Mouse (Mus musculus): ENCODE data around the gene Grk1. TPM values are rescaled to one million over a fixed set of nuclear protein-coding genes. Genes with fewer than 3 reads are reported as not detected.

The Grk1 gene
- not detected in 2 replicates for polyA plus RNA-seq (2015; fragmentation: Nextera tagmentation; extraction: Ambion mirVana)

DNA sequence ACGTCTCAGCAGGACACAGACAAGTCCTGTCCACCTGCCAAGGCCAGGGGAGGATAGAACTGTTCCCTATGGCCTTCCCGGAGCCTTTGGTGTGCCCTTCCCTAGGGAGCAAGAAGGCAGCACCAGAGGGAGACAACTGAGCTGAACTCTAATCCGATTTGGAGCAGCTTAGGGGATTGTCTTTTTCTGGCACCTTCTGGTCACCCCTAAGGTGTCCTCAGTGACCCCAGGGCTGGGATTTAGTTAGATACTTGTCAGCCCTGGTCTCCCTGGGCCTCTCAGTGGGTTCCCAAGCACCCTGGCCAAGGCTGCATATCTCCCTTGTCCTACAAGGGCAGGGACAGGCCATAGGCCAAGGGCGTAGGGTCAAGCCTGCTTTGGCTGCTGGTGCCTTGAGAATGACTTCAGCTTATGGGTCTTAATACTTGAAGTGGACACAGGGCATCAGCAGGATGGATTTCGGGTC, at the start of gene Grk1:
Gene Grk1 (plus strand): TSS at position 416 of the 466 bp plus-strand sequence.
- 81% methylated on average over 5 of the region's 5 CpGs for WGBS
- Histone ChIP-seq H3K27ac (ENCODE audit: low read length) (no peak within 1 kb of the TSS), H3K4me2 (ENCODE audit: low read length) (no peak within 1 kb of the TSS), H3K9me3 (replicated peaks; ENCODE audit: control insufficient read depth, low read length, poor library complexity, severe bottlenecking) (no peaks in the 10 kb centered on the region), H3K4me1 (ENCODE audit: control insufficient read depth, insufficient read depth, low read length) (no peaks in the 10 kb centered on the region), H3K9ac (ENCODE audit: low read depth, low read length) (no peak within 1 kb of the TSS), H3K27me3 (ENCODE audit: control insufficient read depth, insufficient read depth, low read depth, low read length) (no peaks in the 10 kb centered on the region), H3K36me3 (ENCODE audit: control insufficient read depth, insufficient read depth, low read length) (no peaks in the 10 kb centered on the region), H3K4me3 (ENCODE audit: low read depth, low read length) (no peak within 1 kb of the TSS)
- no peak for ATAC-seq

DNA sequence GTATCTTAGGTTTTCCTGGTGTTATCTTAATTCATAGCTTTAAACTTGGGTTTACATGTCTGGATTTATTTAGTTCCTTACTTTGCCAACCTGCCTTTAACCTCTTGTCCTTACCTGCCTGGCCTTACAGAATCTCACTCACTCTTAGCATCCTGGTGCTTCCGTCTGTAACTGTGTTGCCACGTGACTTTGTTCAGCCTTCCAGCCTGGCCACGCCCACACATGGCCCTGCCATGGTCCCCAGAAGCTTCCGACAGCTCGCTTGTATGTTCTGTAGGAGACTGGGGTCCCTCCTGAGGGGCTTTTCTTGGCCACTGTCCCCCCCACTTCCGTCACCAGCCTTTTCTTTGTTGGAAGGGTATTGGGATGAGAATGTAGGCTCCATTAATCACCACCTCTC, 48.7 kb upstream of the Grk1 start:
- H3K4me2 ChIP-seq (ENCODE audit: low read length) = no peak overlapping the region
- no peaks in the 10 kb centered on the region for H3K9me3 ChIP-seq (replicated peaks; ENCODE audit: control insufficient read depth, low read length, poor library complexity, severe bottlenecking)
- H3K36me3 ChIP-seq (ENCODE audit: control insufficient read depth, insufficient read depth, low read length) = peaks cover 37% of the 10 kb centered on the region
- H3K4me3 ChIP-seq (ENCODE audit: low read depth, low read length) = no peak overlapping the region
- no peaks in the 10 kb centered on the region for H3K27me3 ChIP-seq (ENCODE audit: control insufficient read depth, insufficient read depth, low read depth, low read length)
- no peak overlapping the region for H3K27ac ChIP-seq (ENCODE audit: low read length)
- 88% methylated on average over 6 of the region's 6 CpGs for WGBS
- no peak overlapping the region for H3K9ac ChIP-seq (ENCODE audit: low read depth, low read length)
- ATAC-seq = no peak
- no peaks in the 10 kb centered on the region for H3K4me1 ChIP-seq (ENCODE audit: control insufficient read depth, insufficient read depth, low read length)

DNA sequence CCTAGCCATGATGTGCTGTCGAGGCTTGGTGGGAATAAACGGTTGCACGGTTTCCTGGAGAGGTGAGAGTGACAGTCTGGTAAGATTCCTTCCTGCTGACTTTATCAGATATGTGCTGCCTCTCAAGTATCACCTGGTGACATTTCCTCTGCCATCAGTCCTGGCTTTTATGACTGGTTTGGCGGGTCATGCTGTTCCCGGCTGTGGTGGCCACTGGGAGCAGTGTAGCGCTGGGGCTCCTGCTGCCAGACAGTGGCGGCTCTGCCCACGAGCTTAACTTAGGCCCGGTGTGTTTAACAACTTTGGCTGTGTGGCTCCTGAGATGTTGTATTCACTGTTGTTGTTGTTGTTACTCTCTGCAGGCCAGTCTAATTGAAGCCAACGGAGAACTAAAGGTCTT, 48.2 kb upstream of the Grk1 start:
- WGBS = 90% methylated on average over 10 of the region's 10 CpGs
- no peaks in the 10 kb centered on the region for H3K27me3 ChIP-seq (ENCODE audit: control insufficient read depth, insufficient read depth, low read depth, low read length)
- H3K4me2 ChIP-seq (ENCODE audit: low read length) = no peak overlapping the region
- no peak overlapping the region for H3K4me3 ChIP-seq (ENCODE audit: low read depth, low read length)
- H3K36me3 ChIP-seq (ENCODE audit: control insufficient read depth, insufficient read depth, low read length) = peaks cover 42% of the 10 kb centered on the region
- no peak for ATAC-seq
- no peaks in the 10 kb centered on the region for H3K4me1 ChIP-seq (ENCODE audit: control insufficient read depth, insufficient read depth, low read length)
- H3K9me3 ChIP-seq (replicated peaks; ENCODE audit: control insufficient read depth, low read length, poor library complexity, severe bottlenecking) = no peaks in the 10 kb centered on the region
- no peak overlapping the region for H3K27ac ChIP-seq (ENCODE audit: low read length)
- no peak overlapping the region for H3K9ac ChIP-seq (ENCODE audit: low read depth, low read length)

DNA sequence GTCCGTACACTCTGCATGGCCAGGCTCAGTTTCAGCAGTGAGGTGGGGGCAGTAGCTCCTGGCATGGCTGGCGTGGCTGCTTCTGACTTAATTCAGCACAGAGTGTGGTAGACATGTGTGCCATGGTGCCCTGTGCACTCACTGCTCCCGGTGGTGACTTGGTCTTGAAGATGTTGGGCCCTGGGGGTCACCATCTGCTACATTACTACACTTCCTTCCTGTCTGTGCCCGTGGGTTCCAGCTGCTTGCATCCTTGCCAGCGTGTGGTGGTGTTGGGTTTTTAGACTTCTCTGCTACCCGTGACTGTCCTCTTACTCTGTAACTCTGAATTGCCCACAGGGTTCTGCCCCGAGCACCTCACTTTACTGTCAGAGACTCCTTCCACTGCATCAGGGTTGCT, 44.7 kb upstream of the Grk1 start:
- H3K4me1 ChIP-seq (ENCODE audit: control insufficient read depth, insufficient read depth, low read length) = no peaks in the 10 kb centered on the region
- H3K27me3 ChIP-seq (ENCODE audit: control insufficient read depth, insufficient read depth, low read depth, low read length) = no peaks in the 10 kb centered on the region
- no peak overlapping the region for H3K4me2 ChIP-seq (ENCODE audit: low read length)
- whole genome bisulfite sequencing = 95% methylated on average over 7 of the region's 7 CpGs
- ATAC-seq = no peak
- H3K27ac ChIP-seq (ENCODE audit: low read length) = no peak overlapping the region
- peaks cover 50% of the 10 kb centered on the region for H3K36me3 ChIP-seq (ENCODE audit: control insufficient read depth, insufficient read depth, low read length)
- no peak overlapping the region for H3K4me3 ChIP-seq (ENCODE audit: low read depth, low read length)
- no peaks in the 10 kb centered on the region for H3K9me3 ChIP-seq (replicated peaks; ENCODE audit: control insufficient read depth, low read length, poor library complexity, severe bottlenecking)
- H3K9ac ChIP-seq (ENCODE audit: low read depth, low read length) = no peak overlapping the region

DNA sequence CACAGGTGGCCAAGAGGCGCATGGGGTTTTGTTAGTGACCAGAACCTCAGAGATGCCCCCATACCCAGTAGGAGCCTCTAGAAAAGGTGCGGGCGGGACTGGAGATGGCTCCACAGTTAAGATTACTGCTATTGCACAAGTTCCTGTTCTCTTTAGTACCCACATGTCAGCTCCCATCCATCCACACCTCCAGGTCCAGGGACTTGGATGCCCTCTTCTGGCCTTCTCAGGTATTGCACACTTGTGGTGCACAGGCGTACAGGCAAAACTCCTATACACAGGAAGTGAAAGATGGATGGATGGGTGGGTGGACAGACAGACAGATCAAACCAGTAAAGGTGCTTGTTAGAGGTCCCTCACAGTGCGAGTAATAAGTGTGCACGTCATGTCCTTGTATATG, 43.0 kb upstream of the Grk1 start:
- H3K9ac ChIP-seq (ENCODE audit: low read depth, low read length) = no peak overlapping the region
- no peak for ATAC-seq
- no peaks in the 10 kb centered on the region for H3K27me3 ChIP-seq (ENCODE audit: control insufficient read depth, insufficient read depth, low read depth, low read length)
- no peak overlapping the region for H3K27ac ChIP-seq (ENCODE audit: low read length)
- H3K4me3 ChIP-seq (ENCODE audit: low read depth, low read length) = no peak overlapping the region
- no peak overlapping the region for H3K4me2 ChIP-seq (ENCODE audit: low read length)
- H3K36me3 ChIP-seq (ENCODE audit: control insufficient read depth, insufficient read depth, low read length) = peaks cover 50% of the 10 kb centered on the region
- 99% methylated on average over 6 of the region's 6 CpGs for WGBS
- H3K9me3 ChIP-seq (replicated peaks; ENCODE audit: control insufficient read depth, low read length, poor library complexity, severe bottlenecking) = no peaks in the 10 kb centered on the region
- no peaks in the 10 kb centered on the region for H3K4me1 ChIP-seq (ENCODE audit: control insufficient read depth, insufficient read depth, low read length)

DNA sequence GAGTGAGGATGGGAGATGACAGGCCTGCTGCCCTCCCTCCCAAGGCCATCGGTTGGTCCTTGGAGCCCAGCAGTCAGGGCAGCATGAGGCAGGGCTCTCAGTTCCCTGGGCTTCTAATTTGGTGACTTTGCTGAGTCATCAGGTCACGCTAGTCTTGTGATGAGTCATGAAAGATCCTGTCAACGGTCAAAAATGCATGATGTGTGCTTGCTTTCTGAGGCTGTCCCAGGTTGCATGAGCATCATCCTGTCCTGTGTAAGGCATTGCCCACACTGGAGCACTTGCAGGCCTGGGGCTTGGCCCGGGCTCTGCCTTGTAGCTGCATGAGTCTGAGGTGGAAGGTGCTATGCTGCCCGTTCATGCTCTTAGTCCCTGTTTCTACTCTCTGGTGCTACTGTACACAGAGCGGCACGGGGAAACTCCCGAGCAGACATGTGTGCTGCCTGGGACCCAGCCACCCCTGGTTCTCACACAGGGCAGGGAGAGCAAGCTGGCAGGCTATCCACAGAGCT, 31.7 kb upstream of the Grk1 start:
- 91% methylated on average over 8 of the region's 8 CpGs for WGBS
- H3K9ac ChIP-seq (ENCODE audit: low read depth, low read length) = no peak overlapping the region
- H3K4me2 ChIP-seq (ENCODE audit: low read length) = no peak overlapping the region
- H3K4me3 ChIP-seq (ENCODE audit: low read depth, low read length) = no peak overlapping the region
- no peaks in the 10 kb centered on the region for H3K27me3 ChIP-seq (ENCODE audit: control insufficient read depth, insufficient read depth, low read depth, low read length)
- no peaks in the 10 kb centered on the region for H3K9me3 ChIP-seq (replicated peaks; ENCODE audit: control insufficient read depth, low read length, poor library complexity, severe bottlenecking)
- no peaks in the 10 kb centered on the region for H3K4me1 ChIP-seq (ENCODE audit: control insufficient read depth, insufficient read depth, low read length)
- H3K27ac ChIP-seq (ENCODE audit: low read length) = no peak overlapping the region
- H3K36me3 ChIP-seq (ENCODE audit: control insufficient read depth, insufficient read depth, low read length) = peaks cover 36% of the 10 kb centered on the region
- no peak for ATAC-seq

DNA sequence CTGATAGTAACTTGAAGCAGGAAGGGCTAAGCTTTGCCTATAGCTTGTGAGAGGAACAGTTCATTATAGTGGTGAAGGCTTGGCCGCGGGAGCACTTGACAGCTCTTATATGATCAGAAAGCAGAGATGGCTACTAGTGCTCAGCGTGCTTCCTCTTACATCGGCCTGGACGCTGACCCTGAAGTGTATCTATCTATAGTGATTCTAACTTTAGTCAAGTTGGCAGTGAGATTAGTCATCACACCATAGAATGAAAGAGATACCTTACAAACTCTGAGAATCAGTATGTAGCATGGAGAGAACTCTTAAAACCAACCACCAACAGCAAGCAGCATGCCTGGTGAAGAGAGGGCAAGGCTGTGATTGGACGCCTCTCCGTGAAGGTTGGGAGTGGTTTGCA, 23.3 kb upstream of the Grk1 start:
- Histone ChIP-seq H3K9me3 (replicated peaks; ENCODE audit: control insufficient read depth, low read length, poor library complexity, severe bottlenecking) (no peaks in the 10 kb centered on the region), H3K36me3 (ENCODE audit: control insufficient read depth, insufficient read depth, low read length) (peaks cover 19% of the 10 kb centered on the region), H3K27ac (ENCODE audit: low read length) (no peak overlapping the region), H3K4me1 (ENCODE audit: control insufficient read depth, insufficient read depth, low read length) (no peaks in the 10 kb centered on the region), H3K4me2 (ENCODE audit: low read length) (no peak overlapping the region), H3K27me3 (ENCODE audit: control insufficient read depth, insufficient read depth, low read depth, low read length) (no peaks in the 10 kb centered on the region), H3K4me3 (ENCODE audit: low read depth, low read length) (no peak overlapping the region), H3K9ac (ENCODE audit: low read depth, low read length) (no peak overlapping the region)
- WGBS = 94% methylated on average over 7 of the region's 7 CpGs
- no peak for ATAC-seq

DNA sequence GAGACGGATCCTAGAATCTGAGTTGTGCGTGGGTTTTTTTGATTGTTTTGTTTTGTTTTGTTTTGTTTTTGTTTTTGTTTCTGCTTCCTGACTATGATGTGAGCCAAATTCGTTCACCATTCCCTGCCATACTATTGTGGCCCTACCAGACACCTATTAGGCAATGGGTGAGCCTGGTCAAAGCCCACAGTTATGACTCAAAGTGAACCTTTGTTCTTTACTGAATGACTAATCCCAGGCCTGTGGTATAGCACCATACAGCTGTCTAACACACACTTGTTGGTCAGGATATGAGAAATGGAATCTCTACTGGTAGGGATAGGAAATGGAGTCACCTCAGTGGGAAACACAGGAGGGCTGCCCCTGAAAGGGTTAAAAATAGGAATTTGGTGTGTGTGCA, 22.3 kb upstream of the Grk1 start:
- H3K36me3 ChIP-seq (ENCODE audit: control insufficient read depth, insufficient read depth, low read length) = peaks cover 16% of the 10 kb centered on the region
- 93% methylated on average over 3 of the region's 3 CpGs for WGBS
- H3K9ac ChIP-seq (ENCODE audit: low read depth, low read length) = no peak overlapping the region
- no peak overlapping the region for H3K4me2 ChIP-seq (ENCODE audit: low read length)
- no peak for ATAC-seq
- no peak overlapping the region for H3K4me3 ChIP-seq (ENCODE audit: low read depth, low read length)
- H3K27me3 ChIP-seq (ENCODE audit: control insufficient read depth, insufficient read depth, low read depth, low read length) = no peaks in the 10 kb centered on the region
- H3K9me3 ChIP-seq (replicated peaks; ENCODE audit: control insufficient read depth, low read length, poor library complexity, severe bottlenecking) = no peaks in the 10 kb centered on the region
- H3K27ac ChIP-seq (ENCODE audit: low read length) = no peak overlapping the region
- no peaks in the 10 kb centered on the region for H3K4me1 ChIP-seq (ENCODE audit: control insufficient read depth, insufficient read depth, low read length)

DNA sequence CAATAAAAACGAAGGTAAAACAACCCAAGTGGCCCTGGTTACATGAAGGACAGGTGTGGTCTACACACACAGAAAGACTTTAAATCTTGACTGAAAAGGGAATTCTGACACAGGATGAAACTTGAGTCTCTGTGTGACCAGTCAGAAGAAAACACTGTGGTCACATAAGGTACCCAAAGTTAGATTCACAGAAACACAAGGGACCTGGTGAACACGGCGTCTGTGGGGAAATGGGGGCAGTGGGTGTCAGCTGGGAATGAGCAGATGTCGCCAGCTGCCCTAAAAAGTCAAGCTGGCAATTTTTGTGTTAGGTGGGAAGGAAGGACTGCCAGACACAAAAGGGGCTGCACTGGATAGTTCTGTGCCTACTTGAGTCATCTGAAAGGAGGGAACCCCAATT, 21.9 kb upstream of the Grk1 start:
- 95% methylated on average over 4 of the region's 4 CpGs for WGBS

More for the DNA sequence above, 21.9 kb upstream of the Grk1 start:
- no peak overlapping the region for H3K27ac ChIP-seq (ENCODE audit: low read length)
- H3K9me3 ChIP-seq (replicated peaks; ENCODE audit: control insufficient read depth, low read length, poor library complexity, severe bottlenecking) = no peaks in the 10 kb centered on the region
- H3K9ac ChIP-seq (ENCODE audit: low read depth, low read length) = no peak overlapping the region
- no peaks in the 10 kb centered on the region for H3K27me3 ChIP-seq (ENCODE audit: control insufficient read depth, insufficient read depth, low read depth, low read length)
- no peak for ATAC-seq
- no peak overlapping the region for H3K4me3 ChIP-seq (ENCODE audit: low read depth, low read length)
- H3K4me2 ChIP-seq (ENCODE audit: low read length) = no peak overlapping the region
- H3K36me3 ChIP-seq (ENCODE audit: control insufficient read depth, insufficient read depth, low read length) = peaks cover 16% of the 10 kb centered on the region
- no peaks in the 10 kb centered on the region for H3K4me1 ChIP-seq (ENCODE audit: control insufficient read depth, insufficient read depth, low read length)

Measured in midbrain, embryonic 16.5 days (tissue).